Mouse (Mus musculus) midbrain, embryonic 11.5 days (tissue): ENCODE measurements around the gene Myt1l. TPM values are rescaled to one million over a fixed set of nuclear protein-coding genes. Genes with fewer than 3 reads are reported as not detected.

ENCODE experiments used
- ATAC-seq: fragments of 200-750 bp; cut with Nextera tagmentation; 2 replicates; pipeline ENCODE4 v1.8.0; 2017; ENCODE audit warnings: moderate TSS enrichment, moderate library complexity; ENCODE audit not compliant: low FRiP score
- DNase-seq: peaks from one replicate; pipeline ENCODE4 v3.0.0; 2015; ENCODE audit warnings: low spot score; ENCODE audit errors: missing footprints
- H3K27ac ChIP-seq: fragments of 300-500 bp; sonication (generic); 2 replicates; pipeline ENCODE4 v1.5.1; 2014; ENCODE audit warnings: low read depth, low read length
- H3K27me3 ChIP-seq: fragments of 300-500 bp; sonication (generic); 2 replicates; pipeline ENCODE4 v1.6.1; 2014; ENCODE audit warnings: mild to moderate bottlenecking, low read length, moderate library complexity, mixed read lengths; ENCODE audit not compliant: control insufficient read depth, insufficient read depth
- H3K36me3 ChIP-seq: fragments of 300-500 bp; sonication (generic); 2 replicates; pipeline ENCODE4 v1.6.1; 2014; ENCODE audit warnings: mild to moderate bottlenecking, low read length, moderate library complexity, mixed read lengths; ENCODE audit not compliant: control insufficient read depth, insufficient read depth
- H3K4me1 ChIP-seq: fragments of 300-500 bp; sonication (generic); 2 replicates; pipeline ENCODE4 v1.6.1; 2014; ENCODE audit warnings: low read length; ENCODE audit not compliant: control insufficient read depth, insufficient read depth
- H3K4me2 ChIP-seq: fragments of 300-500 bp; sonication (generic); 2 replicates; pipeline ENCODE4 v1.6.1; 2014; ENCODE audit warnings: mild to moderate bottlenecking, moderate library complexity
- H3K4me3 ChIP-seq: fragments of 300-500 bp; sonication (generic); 2 replicates; pipeline ENCODE4 v1.5.1; 2014; ENCODE audit warnings: low read depth, low read length
- H3K9ac ChIP-seq: fragments of 300-500 bp; sonication (generic); 2 replicates; pipeline ENCODE4 v1.6.1; 2014; ENCODE audit warnings: low read length
- H3K9me3 ChIP-seq: fragments of 300-500 bp; sonication (generic); 2 replicates; pipeline ENCODE4 v1.6.1; 2016; ENCODE audit warnings: low read length; ENCODE audit not compliant: control insufficient read depth
- WGBS: fragments of 180-500 bp; shearing (Covaris S2); extraction: QIAGEN DNeasy Blood & Tissue Kit; methylation state at CpG from one replicate; pipeline ENCODE4 v1.1.7; 2014; 5-methylcytosine and 5-hydroxymethylcytosine counted together
- polyA plus RNA-seq: library from polyadenylated mRNA; unstranded; fragments of >200 nt; fragmentation: Nextera tagmentation; extraction: Ambion mirVana; gene quantifications from 2 replicates; pipeline ENCODE4 v1.2.1, GENCODE M21; 2014

The Myt1l gene
- polyA plus RNA-seq, 1 experiment from 2014 or later: 13.3 TPM

GRCm38 (mm10) chr12:29792998-29793397 is 264.8 kb downstream of the Myt1l start:
- no peak for ATAC-seq
- no peak for DNase-seq
- no peak overlapping the region for H3K27ac ChIP-seq

GRCm38 (mm10) chr12:29795107-29795673 is 267.0 kb downstream of the Myt1l start:
- H3K4me2 ChIP-seq: no peak overlapping the region
- H3K9me3 ChIP-seq: no peaks in the 10 kb centered on the region
- no peak overlapping the region for H3K4me3 ChIP-seq
- WGBS: 39% methylated on average over 5 of the region's 5 CpGs
- no peak overlapping the region for H3K27ac ChIP-seq
- H3K9ac ChIP-seq: no peak overlapping the region
- no peaks in the 10 kb centered on the region for H3K27me3 ChIP-seq
- peak; percentile 77 for DNase-seq
- H3K36me3 ChIP-seq: no peaks in the 10 kb centered on the region
- no peaks in the 10 kb centered on the region for H3K4me1 ChIP-seq
- peak; percentile 19; the same call in 1 of the 2 replicates for ATAC-seq

More at GRCm38 (mm10) chr12:29792998-29793397, 264.8 kb downstream of the Myt1l start:
- no peak overlapping the region for H3K4me2 ChIP-seq
- H3K27me3 ChIP-seq: no peaks in the 10 kb centered on the region
- no peaks in the 10 kb centered on the region for H3K4me1 ChIP-seq
- WGBS: 86% methylated on average over 5 of the region's 5 CpGs
- no peak overlapping the region for H3K4me3 ChIP-seq
- H3K36me3 ChIP-seq: no peaks in the 10 kb centered on the region
- no peak overlapping the region for H3K9ac ChIP-seq
- H3K9me3 ChIP-seq: no peaks in the 10 kb centered on the region

GRCm38 (mm10) chr12:29798595-29799391 is 270.6 kb downstream of the Myt1l start:
- H3K36me3 ChIP-seq: no peaks in the 10 kb centered on the region
- no peaks in the 10 kb centered on the region for H3K9me3 ChIP-seq
- ATAC-seq (no peak), DNase-seq (peak; percentile 35)
- H3K4me2 ChIP-seq: no peak overlapping the region
- H3K27me3 ChIP-seq: no peaks in the 10 kb centered on the region
- WGBS: 66% methylated on average over 3 of the region's 3 CpGs
- H3K9ac ChIP-seq: no peak overlapping the region
- H3K27ac ChIP-seq: no peak overlapping the region
- no peaks in the 10 kb centered on the region for H3K4me1 ChIP-seq
- no peak overlapping the region for H3K4me3 ChIP-seq

GRCm38 (mm10) chr12:29806415-29806814 is 278.2 kb downstream of the Myt1l start:
- ATAC-seq: no peak
- H3K9me3 ChIP-seq: no peaks in the 10 kb centered on the region
- no peak overlapping the region for H3K9ac ChIP-seq
- peaks cover 3% of the 10 kb centered on the region; the same call in 1 of the 2 replicates for H3K4me1 ChIP-seq
- WGBS: 84% methylated on average over 1 of the region's 1 CpGs
- H3K27ac ChIP-seq: no peak overlapping the region
- no peaks in the 10 kb centered on the region for H3K27me3 ChIP-seq
- DNase-seq: peak; percentile 6
- no peaks in the 10 kb centered on the region for H3K36me3 ChIP-seq
- no peak overlapping the region for H3K4me2 ChIP-seq
- no peak overlapping the region for H3K4me3 ChIP-seq

- WGBS: 79% methylated on average over 12 of the region's 12 CpGs
- DNase-seq (peak; percentile 56), ATAC-seq (no peak)
- Histone ChIP-seq H3K27me3 (no peaks in the 10 kb centered on the region), H3K4me3 (no peak overlapping the region), H3K27ac (no peak overlapping the region), H3K4me1 (peaks cover 3% of the 10 kb centered on the region; the same call in 1 of the 2 replicates), H3K36me3 (no peaks in the 10 kb centered on the region), H3K4me2 (no peak overlapping the region), H3K9me3 (no peaks in the 10 kb centered on the region), H3K9ac (no peak overlapping the region)
Measured at GRCm38 (mm10) chr12:29809569-29810185, 281.5 kb downstream of the Myt1l start.

- Histone ChIP-seq H3K9ac (no peak overlapping the region), H3K36me3 (no peaks in the 10 kb centered on the region), H3K27ac (peak overlapping the region; percentile 25; the same call in 1 of the 2 replicates), H3K4me2 (no peak overlapping the region), H3K4me3 (no peak overlapping the region), H3K27me3 (no peaks in the 10 kb centered on the region), H3K4me1 (no peaks in the 10 kb centered on the region; the same call in 1 of the 2 replicates), H3K9me3 (no peaks in the 10 kb centered on the region)
- WGBS: 90% methylated on average over 2 of the region's 2 CpGs
- ATAC-seq: no peak
- DNase-seq: peak; percentile 74
Measured at GRCm38 (mm10) chr12:29815466-29815865, 287.3 kb downstream of the Myt1l start.

- H3K4me2 ChIP-seq: no peak overlapping the region
- H3K4me1 ChIP-seq: no peaks in the 10 kb centered on the region; the same call in 1 of the 2 replicates
- WGBS: 57% methylated on average over 2 of the region's 2 CpGs
- no peaks in the 10 kb centered on the region for H3K36me3 ChIP-seq
- DNase-seq (peak; percentile 45), ATAC-seq (peak; percentile 44; the same call in 1 of the 2 replicates)
- H3K27ac ChIP-seq: peak overlapping the region; percentile 25; the same call in 1 of the 2 replicates
- no peak overlapping the region for H3K4me3 ChIP-seq
- no peak overlapping the region for H3K9ac ChIP-seq
- no peaks in the 10 kb centered on the region for H3K9me3 ChIP-seq
- no peaks in the 10 kb centered on the region for H3K27me3 ChIP-seq
Measured at GRCm38 (mm10) chr12:29816130-29816529, 287.9 kb downstream of the Myt1l start.

GRCm38 (mm10) chr12:29816761-29817160 is 288.6 kb downstream of the Myt1l start:
- ATAC-seq (no peak), DNase-seq (peak; percentile 83)
- H3K9ac ChIP-seq: no peak overlapping the region
- no peaks in the 10 kb centered on the region for H3K36me3 ChIP-seq
- 84% methylated on average over 6 of the region's 6 CpGs for WGBS
- H3K9me3 ChIP-seq: no peaks in the 10 kb centered on the region
- no peaks in the 10 kb centered on the region for H3K27me3 ChIP-seq
- H3K27ac ChIP-seq: no peak overlapping the region
- H3K4me1 ChIP-seq: no peaks in the 10 kb centered on the region; the same call in 1 of the 2 replicates
- no peak overlapping the region for H3K4me3 ChIP-seq
- no peak overlapping the region for H3K4me2 ChIP-seq

GRCm38 (mm10) chr12:29822216-29822615 is 294.0 kb downstream of the Myt1l start:
- peak; percentile 71 for DNase-seq

More at GRCm38 (mm10) chr12:29822216-29822615, 294.0 kb downstream of the Myt1l start:
- H3K4me2 ChIP-seq: no peak overlapping the region
- H3K36me3 ChIP-seq: no peaks in the 10 kb centered on the region
- no peaks in the 10 kb centered on the region for H3K27me3 ChIP-seq
- no peak overlapping the region for H3K27ac ChIP-seq
- 60% methylated on average over 3 of the region's 3 CpGs for WGBS
- no peaks in the 10 kb centered on the region for H3K9me3 ChIP-seq
- ATAC-seq: no peak
- no peak overlapping the region; the same call in 1 of the 2 replicates for H3K9ac ChIP-seq
- no peak overlapping the region for H3K4me3 ChIP-seq
- H3K4me1 ChIP-seq: no peaks in the 10 kb centered on the region; the same call in 1 of the 2 replicates
